ENCODE assay signal across 17 mouse cellular contexts in genomic region chr7:116127052-116127451, GRCm38 (mm10).
"Had no signal": no experiment of that assay in that cellular context is flagged by ENCODE, and none has a peak within 500 bp of the region (broad histone marks: within the 10 kb centered on the region; RNA-seq: fewer than 3 reads in every experiment).

No protein-coding gene starts in this region.

- H3K4me1 ChIP-seq: intestine, embryonic 15.5 days had no signal

- H3K27me3 ChIP-seq: intestine, embryonic 15.5 days; limb, embryonic 15.5 days; midbrain, embryonic 13.5 days had no signal

- H3K27ac ChIP-seq: intestine, embryonic 15.5 days; layer of hippocampus, adult 2 months; limb, embryonic 15.5 days; liver, embryonic 14.5 days; macrophage; midbrain, embryonic 13.5 days had no signal

- H3K4me2 ChIP-seq: intestine, embryonic 15.5 days; limb, embryonic 15.5 days; liver, embryonic 11.5 days; lung, embryonic 14.5 days; midbrain, embryonic 13.5 days had no signal

- H3K4me3 ChIP-seq: intestine, embryonic 15.5 days; layer of hippocampus, adult 2 months; limb, embryonic 15.5 days; midbrain, embryonic 13.5 days had no signal

- H3K9me3 ChIP-seq: intestine, embryonic 15.5 days; limb, embryonic 15.5 days; midbrain, embryonic 13.5 days had no signal

- H3K9ac ChIP-seq: intestine, embryonic 15.5 days; limb, embryonic 15.5 days; liver, embryonic 14.5 days; liver, postnatal 0 days; lung, embryonic 14.5 days; midbrain, embryonic 13.5 days had no signal

- H3K36me3 ChIP-seq: limb, embryonic 15.5 days had no signal

- DNase-seq: kidney, adult 11 months; kidney, adult 8-10 months; kidney, postnatal 14 days; layer of hippocampus, adult 9-11 months; liver, postnatal 0 days; lung, embryonic 14.5 days; thymus, adult 2 months; thymus, postnatal 14 days; thymus, postnatal 4 days had no signal

- ATAC-seq: intestine, embryonic 15.5 days; liver, postnatal 0 days; lung, postnatal 0 days; midbrain, embryonic 13.5 days had no signal
